Mouse (Mus musculus): ENCODE measurements around the gene Olfr1297. TPM values are rescaled to one million over a fixed set of nuclear protein-coding genes. Genes with fewer than 3 reads are reported as not detected.

Gene Olfr1297
- polyA plus RNA-seq (2012; rRNA removed) = not detected in 2 replicates

GRCm38 (mm10) chr2:111626397-111626796 is at the start of gene Olfr1297:
Gene Olfr1297 (minus strand): TSS chr2:111626497.

GRCm38 (mm10) chr2:111661119-111661518 is 34.8 kb upstream of the Olfr1297 start, which contains the start of gene Olfr1299:
Gene Olfr1299 (plus strand): TSS chr2:111661419.

GRCm38 (mm10) chr2:111649101-111649500 is 22.8 kb upstream of the Olfr1297 start, which contains the start of gene Olfr1298:
Gene Olfr1298 (minus strand): TSS chr2:111649201.

GRCm38 (mm10) chr2:111569581-111569980 is 56.7 kb downstream of the Olfr1297 start, which contains the start of gene Olfr1295:
Gene Olfr1295 (minus strand): TSS chr2:111569681.

Other genes starting within 250 kb of the Olfr1297 start
- not detected in 2 replicates for gene Olfr1286, start 203.4 kb downstream of the Olfr1297 start, polyA plus RNA-seq (2012; rRNA removed)
- gene Olfr1287, start 177.4 kb downstream of the Olfr1297 start, polyA plus RNA-seq (2012; rRNA removed) = not detected in 2 replicates
- gene Olfr1288, start 152.4 kb downstream of the Olfr1297 start, polyA plus RNA-seq (2012; rRNA removed) = not detected in 2 replicates
- gene Olfr1289, start 145.7 kb downstream of the Olfr1297 start, polyA plus RNA-seq (2012; rRNA removed) = not detected in 2 replicates
- not detected in 2 replicates for gene Olfr1290, start 132.7 kb downstream of the Olfr1297 start, polyA plus RNA-seq (2012; rRNA removed)
- not detected in 2 replicates for gene Olfr1291-ps1, start 129.3 kb downstream of the Olfr1297 start, polyA plus RNA-seq (2012; rRNA removed)
- not detected in 2 replicates for gene Olfr1293-ps, start 101.3 kb downstream of the Olfr1297 start, polyA plus RNA-seq (2012; rRNA removed)
- not detected in 2 replicates for gene Olfr1294, start 86.2 kb downstream of the Olfr1297 start, polyA plus RNA-seq (2012; rRNA removed)
- gene Olfr1295, start 56.8 kb downstream of the Olfr1297 start, polyA plus RNA-seq (2012; rRNA removed) = not detected in 2 replicates
- not detected in 2 replicates for gene Olfr1298, start 22.7 kb upstream of the Olfr1297 start, polyA plus RNA-seq (2012; rRNA removed)
- gene Olfr1299, start 34.9 kb upstream of the Olfr1297 start, polyA plus RNA-seq (2012; rRNA removed) = not detected in 2 replicates
- not detected in 2 replicates for gene Olfr1301, start 124.5 kb upstream of the Olfr1297 start, polyA plus RNA-seq (2012; rRNA removed)
- not detected in 2 replicates for gene Olfr1302, start 150.9 kb upstream of the Olfr1297 start, polyA plus RNA-seq (2012; rRNA removed)
- not detected in 2 replicates for gene Olfr1303, start 193.8 kb upstream of the Olfr1297 start, polyA plus RNA-seq (2012; rRNA removed)